Mouse (Mus musculus): Measurements from ENCODE around the gene Sec61a1. TPM values are rescaled to one million over a fixed set of nuclear protein-coding genes. Genes with fewer than 3 reads are reported as not detected.

Sec61a1 gene
- total RNA-seq, 2 experiments from 2014 or later, result 17.7 to 23.3 TPM

DNA sequence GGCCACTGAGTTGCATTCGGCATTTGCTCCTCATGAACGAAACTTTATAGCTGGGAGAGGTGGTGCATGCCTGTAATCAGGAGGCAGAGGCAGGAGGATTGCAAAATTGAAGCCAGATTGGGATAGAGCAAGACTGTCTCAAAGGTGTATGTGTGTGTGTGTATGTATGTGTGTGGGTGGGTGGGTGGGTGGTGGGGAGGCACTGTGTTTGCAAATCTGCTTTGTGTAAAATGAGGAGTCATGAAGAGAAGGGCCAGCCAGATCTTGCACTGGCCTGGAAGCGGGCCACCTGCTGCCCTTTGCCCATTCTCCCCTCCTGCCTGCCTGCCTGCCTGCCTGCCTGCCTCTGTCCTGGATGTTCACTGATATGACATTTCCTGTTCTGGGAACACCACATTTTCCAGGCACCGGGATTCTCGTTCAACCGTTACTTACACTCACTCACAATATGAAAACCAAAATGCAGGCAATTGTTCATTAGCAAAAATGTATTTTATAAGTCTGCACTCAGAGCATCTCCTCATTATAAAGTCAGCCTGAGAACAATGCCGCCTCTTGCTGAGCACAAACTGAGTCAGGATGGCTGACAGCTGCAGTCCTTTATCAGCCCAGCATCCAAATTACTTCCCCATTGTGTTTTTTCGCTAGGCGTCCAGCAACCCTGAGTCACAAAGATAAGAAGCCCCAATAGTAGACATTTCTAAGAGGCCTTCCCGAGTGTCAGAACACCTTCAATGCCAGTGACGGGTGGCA, 26.1 kb upstream of the Sec61a1 start:
- intact Hi-C loops (cut with DNase I), result no loop called here
- TF ChIP-seq CTCF (IDR thresholded peaks at IDR 0.05), result no peak
- no peak for DNase-seq

DNA sequence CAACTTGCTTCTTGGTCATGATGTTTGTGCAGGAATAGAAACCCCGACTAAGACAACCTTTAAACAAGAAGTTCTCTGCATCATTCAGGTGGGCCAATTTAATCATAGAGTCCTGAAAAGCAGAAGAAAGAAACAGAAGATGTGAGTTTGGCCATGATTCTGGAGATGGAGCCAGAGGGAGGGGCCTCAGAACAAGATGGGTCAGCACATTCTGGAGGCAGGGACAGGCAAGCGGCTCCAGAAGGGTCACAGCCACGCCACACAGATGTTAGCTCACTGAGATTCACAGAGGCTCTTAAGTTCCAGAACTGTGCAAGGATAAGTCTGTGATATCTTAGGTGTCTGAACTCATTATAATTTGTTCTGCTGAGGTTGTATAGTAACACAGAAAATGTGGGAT, 25.5 kb upstream of the Sec61a1 start:
- no peak for DNase-seq
- TF ChIP-seq CTCF (IDR thresholded peaks at IDR 0.05), result no peak
- no peak overlapping the region for H3K27ac ChIP-seq
- no peak overlapping the region for H3K4me3 ChIP-seq
- intact Hi-C loops (cut with DNase I), result no loop called here

More for the DNA sequence above, 26.1 kb upstream of the Sec61a1 start:
- Histone ChIP-seq H3K4me3 (no peak overlapping the region), H3K27ac (no peak overlapping the region)

GRCm38 (mm10) chr6:88540093-88540755, 21.5 kb upstream of the Sec61a1 start:
- DNase-seq, result no peak
- no peak overlapping the region for H3K27ac ChIP-seq
- intact Hi-C loops (cut with DNase I), result no loop called here
- no peak for TF ChIP-seq CTCF (IDR thresholded peaks at IDR 0.05)
- no peak overlapping the region for H3K4me3 ChIP-seq

DNA sequence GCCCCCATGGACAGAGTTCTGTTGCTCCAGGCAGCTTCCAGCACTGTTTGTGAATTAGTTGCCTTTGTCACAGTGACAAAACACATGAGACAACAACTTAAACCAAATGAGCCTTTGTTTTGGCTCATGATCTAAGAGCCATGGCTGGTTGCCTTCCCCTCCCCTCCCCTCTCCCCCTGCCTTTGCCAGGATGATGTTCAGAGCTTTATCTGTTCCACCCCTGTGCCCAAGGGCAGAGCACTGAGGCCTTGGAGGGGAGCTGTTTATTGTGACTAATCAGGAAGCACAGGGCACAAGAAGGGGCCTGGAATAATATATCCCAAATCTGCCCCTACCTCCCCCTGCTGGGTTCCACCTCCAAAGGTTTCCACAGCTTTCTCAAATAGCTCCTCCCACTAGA, 11.6 kb upstream of the Sec61a1 start:
- Histone ChIP-seq H3K27ac (no peak overlapping the region), H3K4me3 (no peak overlapping the region)
- intact Hi-C loops (cut with DNase I), result no loop called here
- TF ChIP-seq CTCF (IDR thresholded peaks at IDR 0.05), result no peak
- no peak for DNase-seq

GRCm38 (mm10) chr6:88524056-88524455, 5.4 kb upstream of the Sec61a1 start:
- no peak for DNase-seq
- H3K27ac ChIP-seq, result no peak overlapping the region
- intact Hi-C loops (cut with DNase I), result no loop called here
- no peak overlapping the region for H3K4me3 ChIP-seq
- TF ChIP-seq CTCF (IDR thresholded peaks at IDR 0.05), result no peak

GRCm38 (mm10) chr6:88523451-88523850, 4.7 kb upstream of the Sec61a1 start:
- Histone ChIP-seq H3K27ac (no peak overlapping the region), H3K4me3 (no peak overlapping the region)
- TF ChIP-seq CTCF (IDR thresholded peaks at IDR 0.05), result no peak
- no peak for DNase-seq
- intact Hi-C loops (cut with DNase I), result no loop called here

GRCm38 (mm10) chr6:88523043-88523442, 4.3 kb upstream of the Sec61a1 start:
- Histone ChIP-seq H3K27ac (no peak overlapping the region), H3K4me3 (no peak overlapping the region)
- intact Hi-C loops (cut with DNase I), result no loop called here
- DNase-seq, result no peak
- no peak for TF ChIP-seq CTCF (IDR thresholded peaks at IDR 0.05)

DNA sequence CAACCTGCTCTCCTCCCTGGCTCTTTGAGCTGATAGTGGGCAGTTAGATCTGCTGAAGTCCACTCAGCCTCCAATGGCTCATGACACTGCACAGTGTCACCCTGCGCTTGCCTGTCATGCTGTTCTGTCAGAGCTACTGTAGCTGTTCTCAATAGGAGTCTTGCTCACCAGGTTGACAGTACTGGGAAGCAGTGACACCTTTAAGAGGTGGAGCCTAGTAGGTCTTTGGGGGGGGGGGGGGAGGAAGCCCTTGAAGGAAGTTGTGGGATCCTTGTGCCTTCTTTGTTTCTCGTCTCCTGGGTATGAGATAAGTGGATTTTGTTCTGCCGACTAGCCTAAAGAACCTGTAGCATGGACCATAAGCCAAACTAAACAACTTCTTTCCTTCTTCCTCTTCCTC, 3.9 kb upstream of the Sec61a1 start:
- no peak for DNase-seq
- Histone ChIP-seq H3K27ac (no peak overlapping the region), H3K4me3 (no peak overlapping the region)
- intact Hi-C loops (cut with DNase I), result no loop called here
- no peak for TF ChIP-seq CTCF (IDR thresholded peaks at IDR 0.05)

- intact Hi-C loops (cut with DNase I), result no loop called here
- no peak overlapping the region for H3K4me3 ChIP-seq
- TF ChIP-seq CTCF (IDR thresholded peaks at IDR 0.05), result no peak
- no peak overlapping the region for H3K27ac ChIP-seq
- no peak for DNase-seq
These were observed 3.1 kb upstream of the Sec61a1 start for GRCm38 (mm10) chr6:88521821-88522220.

- peak overlapping the region; percentile 97 for H3K27ac ChIP-seq
- intact Hi-C loops (cut with DNase I), result loop anchor here (5.0 kb wide), 1 partner anchor 71 kb away; the partner anchor contains the start of gene Eefsec
- no peak for DNase-seq
- peak overlapping the region; percentile 96 for H3K4me3 ChIP-seq
- TF ChIP-seq CTCF (IDR thresholded peaks at IDR 0.05), result no peak
These were observed 853 bp downstream of the Sec61a1 start for GRCm38 (mm10) chr6:88517701-88518403.

GRCm38 (mm10) chr6:88516667-88517066, 2.0 kb downstream of the Sec61a1 start:
- intact Hi-C loops (cut with DNase I), result loop anchor here (5.0 kb wide), 1 partner anchor 69 kb away; the partner anchor contains the start of gene Eefsec
- H3K4me3 ChIP-seq, result peak overlapping the region; percentile 96
- DNase-seq, result no peak
- no peak for TF ChIP-seq CTCF (IDR thresholded peaks at IDR 0.05)
- no peak overlapping the region for H3K27ac ChIP-seq

DNA sequence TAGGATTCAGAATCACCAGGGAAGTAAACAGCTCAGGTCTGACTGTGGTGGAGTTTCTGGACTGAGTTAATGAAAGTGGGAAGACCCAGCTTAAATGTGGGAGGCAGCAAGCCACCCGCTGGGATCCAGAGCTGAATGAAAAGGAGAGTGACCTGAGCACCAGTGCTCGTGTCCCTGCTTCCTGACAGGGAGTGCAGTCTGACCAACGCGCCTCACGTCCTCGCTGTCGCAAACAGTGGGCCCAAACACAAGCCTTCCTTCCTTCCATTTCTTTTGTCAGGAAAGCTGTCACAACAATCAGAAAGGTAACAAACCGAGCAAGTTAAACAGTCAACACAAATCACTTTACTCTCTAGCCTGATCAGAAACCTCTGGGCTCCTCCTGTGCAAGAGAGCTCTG, 2.7 kb downstream of the Sec61a1 start:
- TF ChIP-seq CTCF (IDR thresholded peaks at IDR 0.05), result no peak
- no peak overlapping the region for H3K27ac ChIP-seq
- intact Hi-C loops (cut with DNase I), result loop anchor here (5.0 kb wide), 1 partner anchor 69 kb away; the partner anchor contains the start of gene Eefsec
- no peak overlapping the region for H3K4me3 ChIP-seq
- DNase-seq, result no peak

GRCm38 (mm10) chr6:88514546-88514945, 4.2 kb downstream of the Sec61a1 start:
- no peak for TF ChIP-seq CTCF (IDR thresholded peaks at IDR 0.05)
- intact Hi-C loops (cut with DNase I), result no loop called here
- Histone ChIP-seq H3K4me3 (no peak overlapping the region), H3K27ac (no peak overlapping the region)
- DNase-seq, result no peak
